Comparison of ENCODE assay signal across 8 mouse cellular contexts in the genomic region with DNA sequence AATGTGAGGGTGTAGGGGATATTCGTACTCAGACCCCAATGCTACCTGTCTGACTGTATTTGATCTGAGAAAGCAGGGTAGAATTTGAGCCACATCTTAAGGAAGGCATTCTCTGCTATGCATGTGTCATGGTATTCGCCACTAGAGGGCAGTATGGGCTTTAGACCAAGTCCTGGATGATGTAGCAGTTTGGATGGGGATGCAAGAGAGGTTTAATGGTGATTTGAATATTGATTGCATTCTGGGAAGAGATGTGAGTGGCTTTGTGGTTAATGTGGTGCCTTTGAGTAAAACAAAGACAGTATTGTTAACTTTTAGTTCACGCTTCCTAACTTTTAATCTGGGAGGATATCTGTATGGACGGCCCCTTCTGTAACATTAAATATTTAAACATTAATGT. TPM values are rescaled to one million over a fixed set of nuclear protein-coding genes. Genes with fewer than 3 reads are reported as not detected.
A peak's percentile ranks its signal among the peaks of the same experiment; 100 is the strongest.
DNase-seq lines count a peak whose midpoint lies in the region; ATAC-seq and TF ChIP-seq lines count a peak whose summit lies in the region.

No protein-coding gene starts in this region.

- no peak overlapping the region for H3K27ac ChIP-seq in forebrain, embryonic 12.5 days
- H3K27ac ChIP-seq in layer of hippocampus, adult 2 months, result no peak overlapping the region

- no peak overlapping the region for H3K9ac ChIP-seq in forebrain, embryonic 12.5 days

- peak; percentile 92 for TF ChIP-seq CTCF in layer of hippocampus, adult 2 months (conservative IDR thresholded peaks at IDR 0.05)

- peak; percentile 64 for DNase-seq in layer of hippocampus, adult 11-12 months (ENCODE audit: low spot score)
- DNase-seq in layer of hippocampus, postnatal 36 days, result no peak
- peak; percentile 76 for DNase-seq in MEL-GATA-1-ER (ENCODE audit: extremely low read depth, low read depth)
- DNase-seq in layer of hippocampus, adult 2 months (ENCODE audit: low spot score in 2 of 2), result peak; percentile 39 to 50
- DNase-seq in natural killer cell, adult 2 months (ENCODE audit: low spot score in 2 of 2), result peak; percentile 66 to 73
- DNase-seq in ovary, postnatal 14 days (ENCODE audit: low spot score), result no peak

- no peaks in the 10 kb centered on the region for H3K36me3 ChIP-seq in forebrain, embryonic 12.5 days (replicated peaks)

- no peaks in the 10 kb centered on the region for H3K27me3 ChIP-seq in forebrain, embryonic 12.5 days

- no peak overlapping the region for H3K4me2 ChIP-seq in forebrain, embryonic 12.5 days

- no peak overlapping the region for H3K4me3 ChIP-seq in forebrain, embryonic 12.5 days (replicated peaks)
- H3K4me3 ChIP-seq in layer of hippocampus, adult 2 months, result no peak overlapping the region

- ATAC-seq in cerebellum, adult (ENCODE audit: insufficient number of reproducible peaks, low FRiP score, low TSS enrichment), result peak; percentile 48; the same call in 1 of the 2 replicates
- ATAC-seq in forebrain, embryonic 12.5 days (ENCODE audit: low FRiP score), result peak; percentile 61; the same call in 1 of the 2 replicates

- WGBS in forebrain, embryonic 12.5 days, result 46% methylated on average over 4 of the region's 4 CpGs

- H3K4me1 ChIP-seq in forebrain, embryonic 12.5 days, result peaks cover 8% of the 10 kb centered on the region

- H3K9me3 ChIP-seq in forebrain, embryonic 12.5 days, result no peaks in the 10 kb centered on the region

RNA-seq across cellular contexts. Expression of a gene that starts 22.3 kb away (rescaled TPM):
- not detected for total RNA-seq in layer of hippocampus, postnatal 36 days (2021)
- polyA plus RNA-seq in forebrain, embryonic 12.5 days (2016; fragmentation: Nextera tagmentation; extraction: Ambion mirVana), result 1.9 and 2.1 TPM in 2 replicates
- not detected for total RNA-seq in layer of hippocampus, adult 2 months (2021)

Comparison
In these comparisons a context has a peak if more than half of its experiments do, and no peak if none do; other contexts are left out.
1. DNase-seq: peak in layer of hippocampus, adult 11-12 months (single experiment), MEL-GATA-1-ER (single experiment), layer of hippocampus, adult 2 months (2 of 2) and natural killer cell, adult 2 months (2 of 2); none in layer of hippocampus, postnatal 36 days (0 of 2) and ovary, postnatal 14 days (single experiment).